Mouse (Mus musculus): ENCODE measurements around the gene BC053393. TPM values are rescaled to one million over a fixed set of nuclear protein-coding genes. Genes with fewer than 3 reads are reported as not detected.

BC053393 gene
- polyA plus RNA-seq, 1 experiment from 2014 or later: not detected

DNA sequence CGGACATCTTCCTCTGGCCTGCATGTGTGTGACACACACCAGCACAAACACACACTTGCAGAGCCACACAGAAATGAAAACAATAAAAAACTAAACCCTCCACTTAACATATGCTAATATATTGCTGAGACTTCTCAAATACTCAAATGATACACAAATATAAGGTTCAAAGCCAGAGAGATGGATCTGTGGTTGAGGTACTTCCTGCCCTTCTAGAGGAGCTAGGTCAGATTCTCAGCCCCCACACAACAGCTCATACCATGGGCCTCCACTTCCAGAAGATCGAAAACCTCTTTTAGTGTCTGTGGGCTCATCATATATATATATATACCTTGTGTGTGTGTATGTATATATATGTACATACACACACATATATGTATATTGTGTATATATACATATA lies 5.4 kb upstream of the BC053393 start:
- Histone ChIP-seq H3K36me3 (ENCODE audit: control insufficient read depth, insufficient read depth, low read length) (no peaks in the 10 kb centered on the region), H3K9ac (ENCODE audit: low read depth, low read length) (no peak overlapping the region), H3K4me2 (ENCODE audit: low read length) (no peak overlapping the region), H3K4me1 (ENCODE audit: control insufficient read depth, insufficient read depth, low read depth, low read length) (no peaks in the 10 kb centered on the region), H3K9me3 (ENCODE audit: control insufficient read depth, low read length) (no peaks in the 10 kb centered on the region), H3K4me3 (ENCODE audit: low read length) (no peak overlapping the region), H3K27me3 (replicated peaks; ENCODE audit: control insufficient read depth, insufficient read depth, low read length) (no peaks in the 10 kb centered on the region), H3K27ac (ENCODE audit: low read depth, low read length) (no peak overlapping the region)
- WGBS: 96% methylated on average over 2 of the region's 2 CpGs
- no peak for ATAC-seq

DNA sequence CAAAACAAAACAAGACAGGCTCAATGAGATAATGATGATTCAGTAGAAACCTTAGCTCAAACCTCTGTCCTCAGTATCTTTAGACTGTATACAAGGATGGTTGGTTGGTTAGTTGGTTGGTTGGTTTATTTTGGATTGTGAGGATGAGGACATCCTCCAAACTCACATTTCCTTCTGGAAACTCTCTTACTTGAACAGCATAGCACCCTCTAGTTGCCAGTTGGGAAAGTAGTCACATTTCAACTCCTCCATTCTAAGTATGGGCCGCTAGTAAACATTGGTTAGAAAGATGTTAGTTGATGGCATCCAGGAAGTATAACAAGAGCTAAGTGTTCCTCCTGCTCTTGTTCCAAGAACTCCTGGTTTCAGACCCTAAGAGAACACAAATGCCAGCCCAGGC lies 2.2 kb upstream of the BC053393 start:
- no peaks in the 10 kb centered on the region for H3K4me1 ChIP-seq (ENCODE audit: control insufficient read depth, insufficient read depth, low read depth, low read length)
- H3K4me2 ChIP-seq (ENCODE audit: low read length): no peak overlapping the region
- no peak overlapping the region for H3K4me3 ChIP-seq (ENCODE audit: low read length)
- ATAC-seq: no peak
- no peaks in the 10 kb centered on the region for H3K36me3 ChIP-seq (ENCODE audit: control insufficient read depth, insufficient read depth, low read length)
- no peak overlapping the region for H3K27ac ChIP-seq (ENCODE audit: low read depth, low read length)
- no peaks in the 10 kb centered on the region for H3K9me3 ChIP-seq (ENCODE audit: control insufficient read depth, low read length)
- WGBS: 79% methylated on average over 1 of the region's 1 CpGs
- no peaks in the 10 kb centered on the region for H3K27me3 ChIP-seq (replicated peaks; ENCODE audit: control insufficient read depth, insufficient read depth, low read length)
- H3K9ac ChIP-seq (ENCODE audit: low read depth, low read length): no peak overlapping the region

DNA sequence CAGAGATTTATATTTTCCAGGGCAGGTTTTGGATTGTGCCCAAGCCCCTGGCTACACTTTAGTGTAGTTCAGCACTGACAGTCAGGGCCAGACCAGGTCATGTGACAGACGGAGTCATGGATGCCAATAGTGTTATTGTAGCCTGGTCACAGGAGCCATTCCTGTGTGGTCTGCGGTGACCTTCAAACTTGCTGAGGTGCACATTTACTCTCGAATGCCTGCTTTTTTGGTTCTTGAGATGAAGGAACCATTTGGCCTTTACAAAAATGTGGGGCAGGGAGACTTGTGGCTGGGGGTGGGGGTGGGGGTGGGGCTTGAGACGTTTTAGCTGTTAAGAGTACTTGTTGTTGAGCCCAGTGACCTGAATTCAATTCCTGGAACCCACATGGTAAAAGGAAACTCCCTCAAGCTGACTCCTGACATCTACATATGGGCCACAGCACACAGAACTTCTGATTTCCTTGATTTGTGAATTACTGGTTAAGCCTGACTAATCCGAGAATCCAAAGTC lies 7.5 kb downstream of the BC053393 start:
- no peaks in the 10 kb centered on the region for H3K4me1 ChIP-seq (ENCODE audit: control insufficient read depth, insufficient read depth, low read depth, low read length)
- no peak overlapping the region for H3K4me2 ChIP-seq (ENCODE audit: low read length)
- no peaks in the 10 kb centered on the region for H3K9me3 ChIP-seq (ENCODE audit: control insufficient read depth, low read length)
- no peak for ATAC-seq
- H3K27ac ChIP-seq (ENCODE audit: low read depth, low read length): no peak overlapping the region
- WGBS: 68% methylated on average over 5 of the region's 5 CpGs
- no peak overlapping the region for H3K9ac ChIP-seq (ENCODE audit: low read depth, low read length)
- H3K36me3 ChIP-seq (ENCODE audit: control insufficient read depth, insufficient read depth, low read length): no peaks in the 10 kb centered on the region
- no peaks in the 10 kb centered on the region for H3K27me3 ChIP-seq (replicated peaks; ENCODE audit: control insufficient read depth, insufficient read depth, low read length)
- no peak overlapping the region for H3K4me3 ChIP-seq (ENCODE audit: low read length)

DNA sequence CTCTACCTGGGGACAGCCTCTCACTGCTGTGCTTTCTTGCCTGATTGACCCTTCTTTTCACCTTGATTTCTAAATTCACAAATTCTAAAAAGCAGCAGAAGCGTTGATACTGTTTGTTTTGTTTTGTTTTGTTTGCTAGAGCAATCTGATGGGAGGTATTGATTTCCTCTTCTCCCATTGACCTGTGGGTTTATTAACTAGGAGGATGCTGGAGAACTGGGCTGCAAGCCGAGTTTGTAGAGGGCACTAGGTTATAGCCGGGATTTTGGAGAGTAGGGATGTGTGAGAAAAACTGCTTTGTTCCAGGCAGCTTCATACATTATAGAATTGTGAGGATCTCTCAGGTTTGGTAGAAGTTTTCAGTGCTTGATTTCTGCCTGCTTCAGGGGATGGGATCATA lies 9.1 kb downstream of the BC053393 start:
- ATAC-seq: no peak
- H3K27me3 ChIP-seq (replicated peaks; ENCODE audit: control insufficient read depth, insufficient read depth, low read length): no peaks in the 10 kb centered on the region
- H3K27ac ChIP-seq (ENCODE audit: low read depth, low read length): no peak overlapping the region
- H3K9ac ChIP-seq (ENCODE audit: low read depth, low read length): no peak overlapping the region
- H3K9me3 ChIP-seq (ENCODE audit: control insufficient read depth, low read length): no peaks in the 10 kb centered on the region
- H3K36me3 ChIP-seq (ENCODE audit: control insufficient read depth, insufficient read depth, low read length): no peaks in the 10 kb centered on the region
- no peaks in the 10 kb centered on the region for H3K4me1 ChIP-seq (ENCODE audit: control insufficient read depth, insufficient read depth, low read depth, low read length)
- H3K4me2 ChIP-seq (ENCODE audit: low read length): no peak overlapping the region
- WGBS: 81% methylated on average over 3 of the region's 3 CpGs
- no peak overlapping the region for H3K4me3 ChIP-seq (ENCODE audit: low read length)

DNA sequence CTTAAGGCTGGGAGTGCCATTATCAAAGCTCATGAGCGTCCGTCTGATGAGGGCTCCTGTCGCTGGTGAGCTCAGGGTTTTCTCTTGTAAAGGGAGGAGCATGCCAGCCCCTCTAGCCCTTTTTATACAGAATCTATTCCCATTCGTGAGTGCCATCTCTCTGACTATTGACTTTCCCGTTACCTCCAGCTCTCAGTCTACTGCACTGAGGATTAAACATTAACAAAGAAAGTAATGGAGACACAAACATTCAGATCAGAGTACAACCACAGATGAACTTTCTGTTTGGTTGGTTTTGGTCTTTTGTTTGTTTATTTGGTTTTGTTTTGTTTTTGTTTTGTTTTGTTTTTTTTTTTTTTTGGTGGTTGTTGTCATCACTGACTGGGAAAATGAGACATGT lies 11.4 kb downstream of the BC053393 start:
- H3K27ac ChIP-seq (ENCODE audit: low read depth, low read length): no peak overlapping the region
- H3K9ac ChIP-seq (ENCODE audit: low read depth, low read length): no peak overlapping the region
- no peaks in the 10 kb centered on the region for H3K27me3 ChIP-seq (replicated peaks; ENCODE audit: control insufficient read depth, insufficient read depth, low read length)
- H3K4me2 ChIP-seq (ENCODE audit: low read length): no peak overlapping the region
- WGBS: 78% methylated on average over 5 of the region's 5 CpGs
- H3K9me3 ChIP-seq (ENCODE audit: control insufficient read depth, low read length): no peaks in the 10 kb centered on the region
- H3K4me1 ChIP-seq (ENCODE audit: control insufficient read depth, insufficient read depth, low read depth, low read length): no peaks in the 10 kb centered on the region
- ATAC-seq: no peak
- H3K4me3 ChIP-seq (ENCODE audit: low read length): no peak overlapping the region
- H3K36me3 ChIP-seq (ENCODE audit: control insufficient read depth, insufficient read depth, low read length): no peaks in the 10 kb centered on the region

DNA sequence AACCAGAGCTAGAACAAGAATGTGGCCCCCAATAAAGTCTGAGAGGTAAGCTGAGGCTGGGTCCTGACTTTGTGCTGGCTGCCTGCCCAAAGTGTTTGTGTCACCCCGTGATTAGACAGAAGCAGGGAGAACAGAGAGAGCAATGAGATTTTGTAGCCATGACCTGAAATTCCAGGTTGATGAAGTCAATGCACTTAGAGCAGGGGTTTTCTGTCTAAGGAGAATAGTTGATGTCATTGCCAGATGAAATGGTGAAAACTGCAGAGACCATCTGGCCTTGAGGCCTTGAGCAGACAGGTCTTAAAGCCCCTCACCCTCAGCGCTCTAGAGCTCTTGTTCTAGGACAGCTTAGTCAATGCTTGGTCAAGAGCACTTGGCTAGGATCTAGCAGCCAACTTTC lies 21.1 kb downstream of the BC053393 start:
- 81% methylated on average over 2 of the region's 2 CpGs for WGBS
- no peaks in the 10 kb centered on the region for H3K9me3 ChIP-seq (ENCODE audit: control insufficient read depth, low read length)

DNA sequence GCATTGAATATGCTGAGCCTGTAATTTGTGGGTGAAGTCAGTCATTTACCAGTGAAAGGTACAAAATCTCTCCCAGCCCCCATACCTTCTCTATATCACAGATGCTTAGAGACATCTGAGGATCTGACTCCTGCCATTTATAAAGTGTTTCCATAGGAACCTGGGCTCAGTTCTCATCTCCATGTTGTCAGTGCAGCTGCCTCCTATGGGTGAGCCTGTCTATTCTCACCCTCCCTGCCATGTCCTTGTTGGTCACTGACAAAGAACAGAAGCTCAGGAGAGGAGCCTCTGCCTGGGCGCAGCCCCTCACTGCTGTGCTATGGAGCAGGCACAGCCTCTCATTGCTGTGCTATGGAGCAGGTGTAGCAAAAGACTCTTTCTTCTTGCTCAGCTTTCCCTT lies 48.6 kb downstream of the BC053393 start:
- H3K4me2 ChIP-seq (ENCODE audit: low read length): no peak overlapping the region
- no peaks in the 10 kb centered on the region for H3K9me3 ChIP-seq (ENCODE audit: control insufficient read depth, low read length)
- no peak overlapping the region for H3K27ac ChIP-seq (ENCODE audit: low read depth, low read length)
- H3K36me3 ChIP-seq (ENCODE audit: control insufficient read depth, insufficient read depth, low read length): no peaks in the 10 kb centered on the region
- ATAC-seq: no peak
- no peak overlapping the region for H3K4me3 ChIP-seq (ENCODE audit: low read length)
- no peak overlapping the region for H3K9ac ChIP-seq (ENCODE audit: low read depth, low read length)
- no peaks in the 10 kb centered on the region for H3K27me3 ChIP-seq (replicated peaks; ENCODE audit: control insufficient read depth, insufficient read depth, low read length)
- no peaks in the 10 kb centered on the region for H3K4me1 ChIP-seq (ENCODE audit: control insufficient read depth, insufficient read depth, low read depth, low read length)
- 93% methylated on average over 1 of the region's 1 CpGs for WGBS

More for the DNA sequence above, 21.1 kb downstream of the BC053393 start:
- ATAC-seq: no peak
- no peak overlapping the region for H3K9ac ChIP-seq (ENCODE audit: low read depth, low read length)
- no peaks in the 10 kb centered on the region for H3K36me3 ChIP-seq (ENCODE audit: control insufficient read depth, insufficient read depth, low read length)
- no peaks in the 10 kb centered on the region for H3K4me1 ChIP-seq (ENCODE audit: control insufficient read depth, insufficient read depth, low read depth, low read length)
- H3K4me2 ChIP-seq (ENCODE audit: low read length): no peak overlapping the region
- no peaks in the 10 kb centered on the region for H3K27me3 ChIP-seq (replicated peaks; ENCODE audit: control insufficient read depth, insufficient read depth, low read length)
- H3K4me3 ChIP-seq (ENCODE audit: low read length): no peak overlapping the region
- no peak overlapping the region for H3K27ac ChIP-seq (ENCODE audit: low read depth, low read length)

DNA sequence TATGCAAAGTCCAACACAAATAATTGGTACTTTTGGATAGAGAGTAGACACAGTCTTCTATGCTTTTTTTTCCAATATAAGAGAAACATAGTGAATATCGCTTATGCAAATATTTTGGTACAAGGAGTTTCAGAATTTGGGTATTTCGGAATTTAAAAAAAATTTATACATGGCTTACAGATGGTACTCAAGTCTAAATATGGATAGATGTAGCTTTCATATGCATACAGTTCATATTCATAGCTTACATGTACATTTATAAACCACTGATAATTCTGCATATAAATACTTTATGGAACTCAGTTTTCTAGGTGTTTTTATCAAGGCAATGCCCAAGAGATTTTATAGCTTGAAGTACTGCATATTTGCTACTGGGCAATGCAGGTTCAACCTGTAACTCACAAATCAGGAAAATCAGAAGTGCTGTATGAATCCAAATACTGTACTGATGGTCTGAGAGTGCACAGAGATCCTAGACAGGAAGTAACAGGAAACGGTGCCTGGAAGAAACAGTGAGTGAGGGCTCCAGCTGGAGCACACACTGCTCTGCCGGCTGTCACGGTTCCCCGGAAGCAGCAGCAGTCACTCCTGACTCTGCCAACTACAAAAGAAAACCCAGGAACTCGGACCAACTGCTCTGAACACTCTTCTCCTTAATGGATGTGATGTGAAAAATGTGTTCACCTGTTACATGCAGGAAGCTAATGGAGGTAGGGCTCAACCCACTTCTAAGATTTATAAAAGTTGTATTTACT lies 49.3 kb downstream of the BC053393 start:
- Histone ChIP-seq H3K27ac (ENCODE audit: low read depth, low read length) (no peak overlapping the region), H3K4me1 (ENCODE audit: control insufficient read depth, insufficient read depth, low read depth, low read length) (no peaks in the 10 kb centered on the region), H3K9ac (ENCODE audit: low read depth, low read length) (no peak overlapping the region), H3K4me2 (ENCODE audit: low read length) (no peak overlapping the region), H3K36me3 (ENCODE audit: control insufficient read depth, insufficient read depth, low read length) (no peaks in the 10 kb centered on the region), H3K9me3 (ENCODE audit: control insufficient read depth, low read length) (no peaks in the 10 kb centered on the region), H3K4me3 (ENCODE audit: low read length) (no peak overlapping the region), H3K27me3 (replicated peaks; ENCODE audit: control insufficient read depth, insufficient read depth, low read length) (no peaks in the 10 kb centered on the region)
- no peak for ATAC-seq
- WGBS: 76% methylated on average over 7 of the region's 7 CpGs

DNA sequence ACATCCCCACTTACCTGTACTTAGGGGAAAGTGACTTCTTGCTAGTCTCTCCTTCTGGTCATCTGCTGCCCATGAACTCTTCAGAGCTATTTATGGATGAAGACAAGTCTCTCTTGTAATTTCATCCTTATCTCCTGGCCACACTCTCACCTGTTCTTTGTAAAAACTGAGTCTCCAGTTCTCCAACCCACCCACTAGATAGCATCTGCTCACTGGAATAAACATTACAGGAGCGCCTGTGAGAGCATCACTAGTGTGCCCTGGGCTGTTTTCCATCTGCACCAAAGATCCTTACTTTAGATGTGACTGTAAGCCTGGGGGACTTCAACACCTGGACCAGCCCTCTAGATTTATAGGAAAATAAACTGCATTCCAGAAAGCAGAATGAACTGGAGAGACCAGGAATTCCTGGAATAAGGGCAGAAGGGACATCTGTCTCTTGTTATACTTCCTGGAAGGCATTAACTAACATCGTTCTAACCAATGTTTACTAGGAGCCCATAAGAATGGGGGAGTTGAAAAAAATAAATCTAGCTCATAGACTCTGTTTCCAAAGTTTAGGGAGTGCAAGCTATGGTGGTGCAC lies 58.0 kb downstream of the BC053393 start, which contains the start of gene Dppa1:
Gene Dppa1, minus strand, starts transcription at position 51 of the 585 bp plus-strand sequence.
- H3K4me1 ChIP-seq (ENCODE audit: control insufficient read depth, insufficient read depth, low read depth, low read length): no peaks in the 10 kb centered on the region
- H3K27ac ChIP-seq (ENCODE audit: low read depth, low read length): no peak within 1 kb of the TSS
- 86% methylated on average over 2 of the region's 2 CpGs for WGBS
- H3K27me3 ChIP-seq (replicated peaks; ENCODE audit: control insufficient read depth, insufficient read depth, low read length): no peaks in the 10 kb centered on the region
- no peak within 1 kb of the TSS for H3K4me2 ChIP-seq (ENCODE audit: low read length)
- no peak within 1 kb of the TSS for H3K4me3 ChIP-seq (ENCODE audit: low read length)
- no peaks in the 10 kb centered on the region for H3K36me3 ChIP-seq (ENCODE audit: control insufficient read depth, insufficient read depth, low read length)
- H3K9ac ChIP-seq (ENCODE audit: low read depth, low read length): no peak within 1 kb of the TSS
- no peak for ATAC-seq
- no peaks in the 10 kb centered on the region for H3K9me3 ChIP-seq (ENCODE audit: control insufficient read depth, low read length)

Measured in hindbrain, embryonic 16.5 days (tissue).